Mouse (Mus musculus) neural tube, embryonic 14.5 days (tissue): Measurements from ENCODE around the gene Zfp689. TPM values are rescaled to one million over a fixed set of nuclear protein-coding genes. Genes with fewer than 3 reads are reported as not detected.
"Not testable (repeated sequence)": the region's sequence is repeated elsewhere in the genome, so short reads cannot be mapped to it uniquely, and the experiment has no call there.

Experiments used
- ATAC-seq: fragments of 200-750 bp; cut with Nextera tagmentation; 2 replicates; pipeline ENCODE4 v1.8.0; 2017; ENCODE audit warnings: low read depth, mild to moderate bottlenecking, moderate TSS enrichment, moderate library complexity
- H3K27ac ChIP-seq: fragments of 300-500 bp; sonication (generic); 2 replicates; pipeline ENCODE4 v1.5.1; 2014; ENCODE audit warnings: low read depth, mild to moderate bottlenecking, control low read depth, low read length, moderate library complexity, mixed read lengths
- H3K27me3 ChIP-seq: fragments of 300-500 bp; sonication (generic); 2 replicates; pipeline ENCODE4 v1.6.1; 2014; ENCODE audit warnings: low read length; ENCODE audit not compliant: control insufficient read depth, insufficient read depth
- H3K36me3 ChIP-seq: fragments of 300-500 bp; sonication (generic); 2 replicates; pipeline ENCODE4 v1.6.1; 2014; ENCODE audit warnings: low read length, mixed read lengths; ENCODE audit not compliant: control insufficient read depth, insufficient read depth
- H3K4me1 ChIP-seq: fragments of 300-500 bp; sonication (generic); 2 replicates; pipeline ENCODE4 v1.6.1; 2014; ENCODE audit warnings: low read length; ENCODE audit not compliant: control insufficient read depth, insufficient read depth
- H3K4me2 ChIP-seq: fragments of 300-500 bp; sonication (generic); 2 replicates; pipeline ENCODE4 v1.6.1; 2014; ENCODE audit warnings: mild to moderate bottlenecking, low read depth, low read length, control low read depth
- H3K4me3 ChIP-seq: fragments of 300-500 bp; sonication (generic); 2 replicates; pipeline ENCODE4 v1.5.1; 2014; ENCODE audit warnings: low read depth, low read length, control low read depth, mixed read lengths
- H3K9ac ChIP-seq: fragments of 300-500 bp; sonication (generic); replicated peaks from 2 replicates; pipeline ENCODE4 v1.6.1; 2014; ENCODE audit warnings: low read depth, mild to moderate bottlenecking, control low read depth, low read length, mixed read lengths
- H3K9me3 ChIP-seq: fragments of 300-500 bp; sonication (generic); 2 replicates; pipeline ENCODE4 v1.6.1; 2016; ENCODE audit warnings: low read length; ENCODE audit not compliant: control insufficient read depth
- WGBS: fragments of 180-500 bp; shearing (Covaris S2); extraction: QIAGEN DNeasy Blood & Tissue Kit; methylation state at CpG from one replicate; pipeline ENCODE4 v1.1.7; 2014; 5-methylcytosine and 5-hydroxymethylcytosine counted together
- polyA plus RNA-seq: library from polyadenylated mRNA; unstranded; fragments of >200 nt; fragmentation: Nextera tagmentation; extraction: Ambion mirVana; gene quantifications from 2 replicates; pipeline ENCODE4 v1.2.1, GENCODE M21; 2014

Zfp689 gene
- polyA plus RNA-seq, 1 experiment from 2014 or later, result 18.2 TPM

GRCm38 (mm10) chr7:127472060-127472459 lies 23.1 kb upstream of the Zfp689 start:
- Histone ChIP-seq H3K36me3 (peaks cover 24% of the 10 kb centered on the region), H3K4me3 (peak overlapping the region; percentile 91), H3K4me1 (peaks cover 18% of the 10 kb centered on the region), H3K9me3 (no peaks in the 10 kb centered on the region), H3K9ac (peak overlapping the region; percentile 90), H3K27ac (peak overlapping the region; percentile 98), H3K27me3 (no peaks in the 10 kb centered on the region), H3K4me2 (peak overlapping the region; percentile 88)
- ATAC-seq, result peak; percentile 4; the same call in 1 of the 2 replicates
- WGBS, result 1% methylated on average over 7 of the region's 7 CpGs

GRCm38 (mm10) chr7:127471646-127472010 lies 22.7 kb upstream of the Zfp689 start:
- peak overlapping the region; percentile 91 for H3K4me3 ChIP-seq
- no peaks in the 10 kb centered on the region for H3K9me3 ChIP-seq
- H3K4me1 ChIP-seq, result peaks cover 14% of the 10 kb centered on the region
- peak overlapping the region; percentile 88 for H3K4me2 ChIP-seq
- H3K27ac ChIP-seq, result peak overlapping the region; percentile 98
- 0% methylated on average over 25 of the region's 25 CpGs for WGBS
- H3K36me3 ChIP-seq, result peaks cover 24% of the 10 kb centered on the region
- ATAC-seq, result peak; percentile 5; the same call in 1 of the 2 replicates
- H3K27me3 ChIP-seq, result no peaks in the 10 kb centered on the region
- H3K9ac ChIP-seq, result peak overlapping the region; percentile 90

- no peaks in the 10 kb centered on the region for H3K9me3 ChIP-seq
- peak overlapping the region; percentile 98 for H3K27ac ChIP-seq
- WGBS, result under 1% methylated on average over 43 of the region's 46 CpGs
- ATAC-seq, result peak; percentile 95
- H3K4me2 ChIP-seq, result peak overlapping the region; percentile 88
- peaks cover 13% of the 10 kb centered on the region for H3K4me1 ChIP-seq
- H3K36me3 ChIP-seq, result peaks cover 20% of the 10 kb centered on the region
- no peaks in the 10 kb centered on the region for H3K27me3 ChIP-seq
- peak overlapping the region; percentile 91 for H3K4me3 ChIP-seq
- peak overlapping the region; percentile 90 for H3K9ac ChIP-seq
Observed at GRCm38 (mm10) chr7:127470743-127471645, 22.0 kb upstream of the Zfp689 start.

- WGBS, result 11% methylated on average over 10 of the region's 10 CpGs
- Histone ChIP-seq H3K36me3 (peaks cover 12% of the 10 kb centered on the region), H3K4me2 (peak overlapping the region; percentile 88), H3K4me1 (peaks cover 13% of the 10 kb centered on the region), H3K9ac (peak overlapping the region; percentile 90), H3K27me3 (no peaks in the 10 kb centered on the region), H3K9me3 (no peaks in the 10 kb centered on the region), H3K27ac (peak overlapping the region; percentile 98), H3K4me3 (peak overlapping the region; percentile 91)
- no peak for ATAC-seq
Observed at GRCm38 (mm10) chr7:127470011-127470715, 21.2 kb upstream of the Zfp689 start.

- Histone ChIP-seq H3K4me2 (no peak overlapping the region), H3K9ac (no peak overlapping the region), H3K9me3 (no peaks in the 10 kb centered on the region), H3K27ac (no peak overlapping the region), H3K4me1 (peaks cover 6% of the 10 kb centered on the region; the same call in 1 of the 2 replicates), H3K27me3 (no peaks in the 10 kb centered on the region), H3K36me3 (no peaks in the 10 kb centered on the region), H3K4me3 (no peak overlapping the region)
- ATAC-seq, result no peak
- 97% methylated on average over 4 of the region's 4 CpGs for WGBS
Observed at GRCm38 (mm10) chr7:127466606-127467005, 17.6 kb upstream of the Zfp689 start.

GRCm38 (mm10) chr7:127465670-127466069 lies 16.7 kb upstream of the Zfp689 start:
- H3K27me3 ChIP-seq, H3K27ac ChIP-seq, H3K36me3 ChIP-seq, H3K4me1 ChIP-seq, H3K9me3 ChIP-seq, ATAC-seq, H3K9ac ChIP-seq, H3K4me2 ChIP-seq, H3K4me3 ChIP-seq: not testable (repeated sequence)
- WGBS, result 100% methylated on average over 2 of the region's 2 CpGs

- ATAC-seq, result no peak
- 95% methylated on average over 3 of the region's 3 CpGs for WGBS
- Histone ChIP-seq H3K27ac (no peak overlapping the region), H3K4me1 (peaks cover 6% of the 10 kb centered on the region; the same call in 1 of the 2 replicates), H3K9ac (no peak overlapping the region), H3K27me3 (no peaks in the 10 kb centered on the region), H3K4me3 (no peak overlapping the region), H3K36me3 (0 out of 2 replicates have a peak, but pooled peaks cover 3% of the 10 kb centered on the region), H3K4me2 (no peak overlapping the region), H3K9me3 (no peaks in the 10 kb centered on the region)
Observed at GRCm38 (mm10) chr7:127465191-127465590, 16.2 kb upstream of the Zfp689 start.

GRCm38 (mm10) chr7:127459311-127459710 lies 10.4 kb upstream of the Zfp689 start, which contains the start of gene Prr14:
TSS of gene Prr14 (plus strand) at chr7:127459611.
- not testable (repeated sequence) for H3K9me3 ChIP-seq, H3K27ac ChIP-seq, ATAC-seq, H3K27me3 ChIP-seq, H3K9ac ChIP-seq, H3K4me1 ChIP-seq, H3K4me3 ChIP-seq, H3K4me2 ChIP-seq
- WGBS, result 97% methylated on average over 8 of the region's 8 CpGs
- peaks cover 20% of the 10 kb centered on the region; the same call in 1 of the 2 replicates for H3K36me3 ChIP-seq
